Mouse (Mus musculus): ENCODE data around the gene Upk1b. TPM values are rescaled to one million over a fixed set of nuclear protein-coding genes. Genes with fewer than 3 reads are reported as not detected.

Gene Upk1b
- polyA plus RNA-seq, 1 experiment from 2014 or later: 30.6 TPM

DNA sequence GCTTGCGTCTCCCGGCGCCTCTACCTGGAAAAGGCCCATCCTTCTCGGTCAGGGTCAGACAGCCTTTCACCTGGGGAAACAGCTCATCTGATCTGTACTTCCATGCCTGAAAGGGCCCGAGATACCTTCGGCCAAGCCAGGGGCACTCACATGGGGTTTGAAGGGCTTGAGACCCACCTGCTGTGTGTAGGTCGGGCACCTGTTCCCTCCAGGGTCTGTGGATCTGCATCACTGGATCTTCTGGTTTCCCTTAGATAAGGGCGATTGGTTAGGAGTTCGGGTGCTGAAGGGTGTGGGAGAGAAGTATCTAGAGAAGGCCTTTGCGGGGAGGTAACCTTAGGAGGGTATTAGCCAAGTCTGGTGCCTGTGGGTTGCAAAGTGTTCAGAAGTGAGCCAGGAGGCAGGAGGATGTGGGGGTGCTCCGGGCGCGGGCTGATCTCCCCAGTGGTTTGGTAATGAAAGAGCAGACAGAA lies 57.4 kb downstream of the Upk1b start:
- Histone ChIP-seq H3K36me3 (ENCODE audit: control insufficient read depth, insufficient read depth, low read length) (no peaks in the 10 kb centered on the region), H3K4me1 (ENCODE audit: control insufficient read depth, insufficient read depth, low read length) (no peaks in the 10 kb centered on the region), H3K9me3 (replicated peaks; ENCODE audit: control insufficient read depth, low read length) (no peaks in the 10 kb centered on the region), H3K27me3 (ENCODE audit: control insufficient read depth, insufficient read depth, low read length) (no peaks in the 10 kb centered on the region), H3K9ac (ENCODE audit: low read depth, low read length) (peak overlapping the region; percentile 87), H3K27ac (ENCODE audit: low read depth, low read length) (peak overlapping the region; percentile 84), H3K4me3 (ENCODE audit: low read depth, low read length) (peak overlapping the region; percentile 90), H3K4me2 (peak overlapping the region; percentile 91)
- WGBS (ENCODE audit: insufficient replicate concordance): under 1% methylated on average over 13 of the region's 13 CpGs
- peak; percentile 77 for ATAC-seq (replicated peaks; ENCODE audit: insufficient number of reproducible peaks, low FRiP score, low TSS enrichment)

DNA sequence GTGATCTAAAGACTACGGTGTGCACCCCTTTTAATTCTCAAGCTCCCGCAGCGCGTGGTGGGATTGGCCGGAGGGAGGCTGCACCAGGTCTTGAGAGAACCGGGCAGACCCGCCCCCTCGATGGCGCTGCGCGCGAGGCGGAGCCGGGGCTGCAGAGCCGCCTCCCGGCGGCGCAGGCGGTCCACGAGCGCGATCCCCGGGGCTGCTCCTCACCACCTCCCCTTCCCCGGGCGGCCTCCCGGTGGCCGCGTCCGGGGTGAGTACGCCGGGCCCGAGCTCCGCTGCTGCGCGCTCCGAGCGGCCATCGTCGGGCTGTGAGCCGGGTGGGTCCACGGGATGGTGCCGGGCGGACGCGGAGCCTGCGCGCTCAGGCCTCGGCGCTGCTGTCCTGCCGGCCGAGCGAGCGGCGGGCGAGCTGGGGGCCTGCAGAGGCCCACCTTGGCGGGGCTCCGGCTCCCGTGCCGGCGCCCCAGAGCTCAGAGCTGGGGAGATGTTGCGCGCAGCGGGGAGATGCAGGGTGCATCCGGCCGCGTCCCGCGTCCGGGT lies 57.9 kb downstream of the Upk1b start, which contains the start of gene B4galt4:
Gene B4galt4, plus strand, starts transcription at position 152 of the 546 bp plus-strand sequence.
- H3K4me1 ChIP-seq (ENCODE audit: control insufficient read depth, insufficient read depth, low read length): no peaks in the 10 kb centered on the region
- no peaks in the 10 kb centered on the region for H3K9me3 ChIP-seq (replicated peaks; ENCODE audit: control insufficient read depth, low read length)
- H3K36me3 ChIP-seq (ENCODE audit: control insufficient read depth, insufficient read depth, low read length): no peaks in the 10 kb centered on the region
- WGBS (ENCODE audit: insufficient replicate concordance): under 1% methylated on average over 59 of the region's 69 CpGs
- no peaks in the 10 kb centered on the region for H3K27me3 ChIP-seq (ENCODE audit: control insufficient read depth, insufficient read depth, low read length)
- H3K4me2 ChIP-seq: peak within 1 kb of the TSS; percentile 91
- peak within 1 kb of the TSS; percentile 90 for H3K4me3 ChIP-seq (ENCODE audit: low read depth, low read length)
- ATAC-seq (replicated peaks; ENCODE audit: insufficient number of reproducible peaks, low FRiP score, low TSS enrichment): peak; percentile 93
- peak within 1 kb of the TSS; percentile 84 for H3K27ac ChIP-seq (ENCODE audit: low read depth, low read length)
- peak within 1 kb of the TSS; percentile 87 for H3K9ac ChIP-seq (ENCODE audit: low read depth, low read length)

DNA sequence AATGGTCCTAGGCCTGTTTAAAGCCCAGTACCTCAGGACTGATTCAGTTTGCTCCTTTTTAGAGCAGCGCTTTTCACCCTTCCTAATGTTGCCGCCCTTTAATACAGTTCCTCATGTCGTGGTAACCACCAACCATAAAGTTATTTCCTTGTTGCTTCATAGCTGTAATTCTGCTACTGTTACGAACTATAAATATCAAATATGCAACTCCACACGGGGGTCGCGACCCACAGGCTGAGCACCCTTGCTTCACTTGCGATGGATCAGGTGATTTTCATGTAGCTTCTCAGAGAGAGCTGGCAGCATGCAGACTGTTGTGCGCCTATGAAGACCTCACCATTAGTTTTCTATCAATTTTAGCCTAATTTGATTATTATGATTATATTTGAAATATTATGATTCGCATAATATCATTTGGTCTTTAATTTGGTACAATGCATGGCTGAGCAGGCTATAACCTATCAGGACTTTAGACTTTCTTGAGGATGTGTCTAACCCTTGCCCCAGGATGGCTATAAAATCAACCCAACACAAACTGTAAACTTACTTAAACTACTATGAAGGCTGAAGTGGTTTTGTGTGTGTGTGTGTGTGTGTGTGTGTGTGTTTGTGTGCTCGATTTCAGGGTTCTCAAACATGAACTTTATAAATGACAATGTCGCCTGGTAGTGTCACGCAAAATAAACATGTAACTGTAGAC lies 58.8 kb downstream of the Upk1b start:
- 76% methylated on average over 13 of the region's 13 CpGs for WGBS (ENCODE audit: insufficient replicate concordance)
- H3K4me3 ChIP-seq (ENCODE audit: low read depth, low read length): peak overlapping the region; percentile 90
- ATAC-seq (replicated peaks; ENCODE audit: insufficient number of reproducible peaks, low FRiP score, low TSS enrichment): no peak
- H3K27ac ChIP-seq (ENCODE audit: low read depth, low read length): no peak overlapping the region
- H3K36me3 ChIP-seq (ENCODE audit: control insufficient read depth, insufficient read depth, low read length): no peaks in the 10 kb centered on the region
- peak overlapping the region; percentile 87; the same call in 1 of the 2 replicates for H3K9ac ChIP-seq (ENCODE audit: low read depth, low read length)
- H3K9me3 ChIP-seq (replicated peaks; ENCODE audit: control insufficient read depth, low read length): no peaks in the 10 kb centered on the region
- H3K27me3 ChIP-seq (ENCODE audit: control insufficient read depth, insufficient read depth, low read length): no peaks in the 10 kb centered on the region
- no peaks in the 10 kb centered on the region for H3K4me1 ChIP-seq (ENCODE audit: control insufficient read depth, insufficient read depth, low read length)
- H3K4me2 ChIP-seq: peak overlapping the region; percentile 91

DNA sequence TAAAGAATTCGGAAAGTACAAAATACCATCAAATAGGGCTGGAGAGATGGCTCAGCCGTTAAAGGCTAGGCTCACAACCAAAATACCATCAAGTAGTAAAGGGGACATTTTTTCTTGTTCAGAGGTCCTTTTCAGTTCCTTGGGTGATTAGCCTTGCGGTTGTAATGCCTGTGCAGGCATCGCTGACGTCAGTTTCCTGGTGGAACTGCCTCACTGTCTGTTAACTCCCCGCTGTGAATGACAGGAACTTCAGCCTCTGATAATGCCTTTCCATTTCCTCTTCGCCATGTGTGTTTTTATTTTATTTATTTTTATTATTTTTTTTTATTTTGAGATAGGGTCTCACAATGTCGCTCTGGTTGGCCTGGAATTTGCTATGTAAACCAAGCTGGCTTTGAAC lies 69.2 kb downstream of the Upk1b start:
- no peaks in the 10 kb centered on the region for H3K27me3 ChIP-seq (ENCODE audit: control insufficient read depth, insufficient read depth, low read length)
- 41% methylated on average over 8 of the region's 8 CpGs for WGBS (ENCODE audit: insufficient replicate concordance)
- H3K4me2 ChIP-seq: no peak overlapping the region
- peak overlapping the region; percentile 58; the same call in 1 of the 2 replicates for H3K27ac ChIP-seq (ENCODE audit: low read depth, low read length)
- H3K9me3 ChIP-seq (replicated peaks; ENCODE audit: control insufficient read depth, low read length): no peaks in the 10 kb centered on the region
- no peak overlapping the region for H3K4me3 ChIP-seq (ENCODE audit: low read depth, low read length)
- no peak overlapping the region for H3K9ac ChIP-seq (ENCODE audit: low read depth, low read length)
- no peaks in the 10 kb centered on the region for H3K36me3 ChIP-seq (ENCODE audit: control insufficient read depth, insufficient read depth, low read length)
- 0 out of 2 replicates have a peak, but pooled peaks cover 4% of the 10 kb centered on the region for H3K4me1 ChIP-seq (ENCODE audit: control insufficient read depth, insufficient read depth, low read length)
- ATAC-seq (replicated peaks; ENCODE audit: insufficient number of reproducible peaks, low FRiP score, low TSS enrichment): no peak

DNA sequence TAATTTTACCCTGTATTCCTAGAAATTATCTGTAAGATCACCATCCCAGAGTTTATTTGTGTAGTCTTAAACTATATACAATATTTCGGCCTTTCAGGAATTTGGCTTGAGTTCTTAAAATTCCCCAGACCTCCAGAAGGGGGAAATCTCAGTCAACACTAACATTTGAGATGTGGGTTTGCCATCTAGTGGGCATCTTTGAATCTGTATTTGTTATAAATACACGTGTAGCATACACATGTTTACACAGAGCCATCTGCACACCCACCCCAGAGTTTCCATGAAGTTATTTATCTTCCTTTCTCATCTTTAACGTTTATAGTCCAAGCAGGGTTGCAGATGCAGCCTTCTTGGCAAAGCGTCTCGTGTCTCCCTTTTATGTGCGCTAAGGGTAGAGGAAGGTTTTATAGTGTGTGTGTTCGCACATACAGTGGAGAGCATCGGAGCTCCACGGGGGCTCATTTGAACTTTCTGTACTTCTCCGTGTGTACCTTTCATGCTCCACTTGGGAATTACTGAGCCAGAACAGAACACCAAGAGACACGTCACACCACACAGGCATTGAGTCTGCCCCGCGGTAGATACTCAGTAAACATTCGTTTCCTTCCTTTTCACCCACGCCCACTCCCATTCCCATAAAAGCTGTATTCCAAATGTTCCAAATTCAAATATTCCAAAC lies 70.4 kb downstream of the Upk1b start:
- 51% methylated on average over 15 of the region's 15 CpGs for WGBS (ENCODE audit: insufficient replicate concordance)
- ATAC-seq (replicated peaks; ENCODE audit: insufficient number of reproducible peaks, low FRiP score, low TSS enrichment): 0 out of 2 replicates have a peak, but pooled peaks have one; percentile 39
- Histone ChIP-seq H3K4me1 (ENCODE audit: control insufficient read depth, insufficient read depth, low read length) (0 out of 2 replicates have a peak, but pooled peaks cover 6% of the 10 kb centered on the region), H3K27me3 (ENCODE audit: control insufficient read depth, insufficient read depth, low read length) (no peaks in the 10 kb centered on the region), H3K9ac (ENCODE audit: low read depth, low read length) (no peak overlapping the region), H3K9me3 (replicated peaks; ENCODE audit: control insufficient read depth, low read length) (no peaks in the 10 kb centered on the region), H3K4me2 (peak overlapping the region; percentile 38), H3K4me3 (ENCODE audit: low read depth, low read length) (no peak overlapping the region), H3K36me3 (ENCODE audit: control insufficient read depth, insufficient read depth, low read length) (no peaks in the 10 kb centered on the region), H3K27ac (ENCODE audit: low read depth, low read length) (peak overlapping the region; percentile 58; the same call in 1 of the 2 replicates)

DNA sequence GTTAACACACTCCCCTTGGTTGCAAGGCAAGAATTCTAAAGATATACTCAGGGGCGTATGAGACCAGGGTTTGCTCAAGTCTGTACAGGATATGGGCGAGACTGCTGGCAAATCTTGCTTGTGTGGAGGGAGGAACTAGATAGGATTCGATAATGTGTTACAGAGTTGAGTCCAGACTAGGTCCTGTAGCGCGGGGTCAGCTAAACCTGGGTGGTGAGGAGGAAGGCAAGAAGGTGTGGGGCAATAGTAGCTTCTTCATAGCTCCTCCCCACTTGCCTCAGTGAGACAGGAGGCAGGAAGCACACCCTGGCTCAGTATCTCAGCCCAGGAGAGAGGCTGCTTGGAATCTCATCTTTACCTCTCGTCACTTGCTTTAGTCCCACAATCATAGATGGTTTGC lies 71.0 kb downstream of the Upk1b start:
- H3K9me3 ChIP-seq (replicated peaks; ENCODE audit: control insufficient read depth, low read length): no peaks in the 10 kb centered on the region
- no peak overlapping the region for H3K4me3 ChIP-seq (ENCODE audit: low read depth, low read length)
- peak; percentile 55; the same call in 1 of the 2 replicates for ATAC-seq (replicated peaks; ENCODE audit: insufficient number of reproducible peaks, low FRiP score, low TSS enrichment)
- H3K36me3 ChIP-seq (ENCODE audit: control insufficient read depth, insufficient read depth, low read length): no peaks in the 10 kb centered on the region
- peak overlapping the region; percentile 17; the same call in 1 of the 2 replicates for H3K27ac ChIP-seq (ENCODE audit: low read depth, low read length)
- no peak overlapping the region for H3K4me2 ChIP-seq
- H3K4me1 ChIP-seq (ENCODE audit: control insufficient read depth, insufficient read depth, low read length): 0 out of 2 replicates have a peak, but pooled peaks cover 9% of the 10 kb centered on the region
- WGBS (ENCODE audit: insufficient replicate concordance): 55% methylated on average over 6 of the region's 6 CpGs
- H3K27me3 ChIP-seq (ENCODE audit: control insufficient read depth, insufficient read depth, low read length): no peaks in the 10 kb centered on the region
- no peak overlapping the region for H3K9ac ChIP-seq (ENCODE audit: low read depth, low read length)

DNA sequence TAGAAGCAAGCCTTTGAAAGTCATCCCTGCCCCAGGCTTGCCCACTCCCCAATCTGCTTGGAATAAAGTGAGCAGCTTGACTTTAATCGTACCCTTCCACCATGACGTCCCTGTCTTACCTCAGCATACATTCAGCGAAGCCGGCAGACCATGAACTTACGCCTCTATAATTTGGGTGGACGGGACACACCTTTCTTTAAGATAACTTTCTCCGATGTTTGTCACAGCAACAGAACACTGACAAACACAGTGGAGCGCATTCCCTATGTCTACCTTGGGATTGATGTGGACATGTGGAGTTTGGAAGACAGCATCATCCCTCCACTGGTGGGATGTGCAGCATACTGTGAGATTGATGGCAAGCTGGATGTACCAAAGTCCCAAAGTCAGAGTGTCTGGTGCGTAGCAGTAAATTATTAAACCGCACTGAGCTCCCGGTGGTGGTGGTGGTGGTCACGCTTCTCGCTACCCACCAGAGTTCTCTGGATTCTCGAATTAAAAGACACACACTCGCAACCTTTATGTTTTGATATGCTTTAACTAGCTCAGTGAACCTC lies 71.5 kb downstream of the Upk1b start:
- H3K27me3 ChIP-seq (ENCODE audit: control insufficient read depth, insufficient read depth, low read length): no peaks in the 10 kb centered on the region
- ATAC-seq (replicated peaks; ENCODE audit: insufficient number of reproducible peaks, low FRiP score, low TSS enrichment): no peak
- no peak overlapping the region for H3K27ac ChIP-seq (ENCODE audit: low read depth, low read length)
- H3K36me3 ChIP-seq (ENCODE audit: control insufficient read depth, insufficient read depth, low read length): no peaks in the 10 kb centered on the region
- H3K4me2 ChIP-seq: no peak overlapping the region
- H3K4me1 ChIP-seq (ENCODE audit: control insufficient read depth, insufficient read depth, low read length): 0 out of 2 replicates have a peak, but pooled peaks cover 9% of the 10 kb centered on the region
- WGBS (ENCODE audit: insufficient replicate concordance): 86% methylated on average over 15 of the region's 15 CpGs
- H3K4me3 ChIP-seq (ENCODE audit: low read depth, low read length): no peak overlapping the region
- H3K9me3 ChIP-seq (replicated peaks; ENCODE audit: control insufficient read depth, low read length): no peaks in the 10 kb centered on the region
- H3K9ac ChIP-seq (ENCODE audit: low read depth, low read length): no peak overlapping the region

DNA sequence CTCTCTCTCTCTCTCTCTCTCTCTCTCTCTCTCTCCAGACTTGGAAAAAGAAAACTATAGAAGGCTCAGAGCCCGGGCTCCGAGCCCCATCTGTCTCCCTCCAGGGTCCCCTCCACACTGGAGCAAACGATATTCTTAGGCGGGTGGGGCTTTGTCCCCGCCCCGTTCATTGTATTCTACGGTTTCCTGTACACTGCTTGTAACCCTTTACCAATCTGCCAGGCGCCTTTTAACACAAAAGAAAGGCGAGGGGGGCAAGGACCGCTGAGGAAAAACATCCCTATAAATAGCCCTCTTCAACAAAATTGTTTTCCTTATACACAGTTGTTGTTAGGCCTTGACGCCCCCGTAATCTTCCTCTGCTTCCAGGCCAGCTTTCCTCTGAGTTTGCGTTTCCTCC lies 75.2 kb downstream of the Upk1b start:
- Histone ChIP-seq H3K27ac (ENCODE audit: low read depth, low read length) (peak overlapping the region; percentile 12; the same call in 1 of the 2 replicates), H3K9ac (ENCODE audit: low read depth, low read length) (no peak overlapping the region), H3K4me2 (no peak overlapping the region), H3K9me3 (replicated peaks; ENCODE audit: control insufficient read depth, low read length) (no peaks in the 10 kb centered on the region), H3K27me3 (ENCODE audit: control insufficient read depth, insufficient read depth, low read length) (no peaks in the 10 kb centered on the region), H3K4me1 (ENCODE audit: control insufficient read depth, insufficient read depth, low read length) (0 out of 2 replicates have a peak, but pooled peaks cover 9% of the 10 kb centered on the region), H3K36me3 (ENCODE audit: control insufficient read depth, insufficient read depth, low read length) (no peaks in the 10 kb centered on the region), H3K4me3 (ENCODE audit: low read depth, low read length) (no peak overlapping the region)
- WGBS (ENCODE audit: insufficient replicate concordance): 62% methylated on average over 13 of the region's 13 CpGs
- no peak for ATAC-seq (replicated peaks; ENCODE audit: insufficient number of reproducible peaks, low FRiP score, low TSS enrichment)
